Mouse (Mus musculus) adipose tissue, adult 10 weeks (tissue): ENCODE measurements around the gene Tspan9. TPM values are rescaled to one million over a fixed set of nuclear protein-coding genes. Genes with fewer than 3 reads are reported as not detected.

ENCODE experiments used
- polyA plus RNA-seq: library from polyadenylated mRNA; stranded (reverse); fragments of 350-450 nt; fragmentation: Illumina TruSeq; extraction: RNeasy Lipid Tissue Mini Kit (QIAGEN cat#74804); gene quantifications from one replicate; pipeline ENCODE4 v1.2.3, GENCODE M21; 2014; ENCODE audit warnings: low read depth, low replicate concordance

The Tspan9 gene
- polyA plus RNA-seq: 64.6 TPM

DNA sequence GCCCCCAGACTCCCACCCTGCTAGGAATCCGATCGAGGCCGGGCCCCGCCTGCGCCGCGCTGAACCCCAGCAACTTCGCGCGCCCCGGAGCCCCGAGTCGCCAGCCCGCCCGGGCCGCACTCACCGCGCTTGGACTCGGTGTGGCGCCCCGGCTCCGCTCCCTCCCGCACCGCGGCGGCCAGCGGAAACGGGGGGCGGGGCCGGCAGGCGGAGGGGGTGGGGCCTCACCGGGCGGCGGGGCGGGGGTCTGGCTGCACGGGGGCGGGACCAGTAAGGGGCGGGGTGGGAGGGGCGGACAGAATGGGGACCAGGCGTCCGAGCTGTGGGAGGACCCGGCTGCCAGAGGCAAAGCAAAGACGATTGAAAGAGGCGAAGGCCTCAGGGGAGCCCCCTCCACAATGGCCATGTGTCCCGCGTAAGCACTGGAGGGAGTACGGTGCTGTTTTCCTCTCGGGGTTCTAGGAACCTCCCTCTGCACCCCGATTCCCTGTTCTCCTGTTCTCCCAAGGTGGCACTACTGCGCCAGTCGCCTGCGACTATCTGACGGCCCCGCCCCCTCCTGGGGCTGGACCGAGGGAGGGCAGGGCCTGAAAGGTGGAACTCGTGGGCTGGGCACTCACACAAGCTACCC is at the start of gene Tspan9:
Gene Tspan9 (minus strand): TSS at position 205 of the 631 bp plus-strand sequence.

Other genes with a start within 250 kb of the Tspan9 start
- gene Tead4, start 157.2 kb upstream of the Tspan9 start, polyA plus RNA-seq: 3.7 TPM
- 13.9 TPM for gene Tulp3, start 212.3 kb upstream of the Tspan9 start, polyA plus RNA-seq
- 22.1 TPM for gene Rhno1, start 219.3 kb upstream of the Tspan9 start, polyA plus RNA-seq
- gene Foxm1, start 219.4 kb upstream of the Tspan9 start, polyA plus RNA-seq: 3.2 TPM
- gene Tex52, start 231.9 kb upstream of the Tspan9 start, polyA plus RNA-seq: 0.34 TPM
- not detected for gene Gm44596, start 231.9 kb upstream of the Tspan9 start, polyA plus RNA-seq